Mouse (Mus musculus) inflammation-experienced regulatory T-cells, adult 6 months (primary cell): ENCODE results near the gene Cdc42ep4. TPM values are rescaled to one million over a fixed set of nuclear protein-coding genes. Genes with fewer than 3 reads are reported as not detected.

ENCODE experiments used
- ATAC-seq: one replicate; pipeline ENCODE4 v1.8.0; 2017
- polyA plus RNA-seq, 3 experiments: library from polyadenylated mRNA; unstranded; fragments of 100-300 nt; shearing (Covaris generic); gene quantifications; one replicate each; pipeline ENCODE4 v1.2.1; 2017

Gene Cdc42ep4
- polyA plus RNA-seq, 3 experiments from 2014 or later: 1.2 to 2.9 (median 1.5) TPM

DNA sequence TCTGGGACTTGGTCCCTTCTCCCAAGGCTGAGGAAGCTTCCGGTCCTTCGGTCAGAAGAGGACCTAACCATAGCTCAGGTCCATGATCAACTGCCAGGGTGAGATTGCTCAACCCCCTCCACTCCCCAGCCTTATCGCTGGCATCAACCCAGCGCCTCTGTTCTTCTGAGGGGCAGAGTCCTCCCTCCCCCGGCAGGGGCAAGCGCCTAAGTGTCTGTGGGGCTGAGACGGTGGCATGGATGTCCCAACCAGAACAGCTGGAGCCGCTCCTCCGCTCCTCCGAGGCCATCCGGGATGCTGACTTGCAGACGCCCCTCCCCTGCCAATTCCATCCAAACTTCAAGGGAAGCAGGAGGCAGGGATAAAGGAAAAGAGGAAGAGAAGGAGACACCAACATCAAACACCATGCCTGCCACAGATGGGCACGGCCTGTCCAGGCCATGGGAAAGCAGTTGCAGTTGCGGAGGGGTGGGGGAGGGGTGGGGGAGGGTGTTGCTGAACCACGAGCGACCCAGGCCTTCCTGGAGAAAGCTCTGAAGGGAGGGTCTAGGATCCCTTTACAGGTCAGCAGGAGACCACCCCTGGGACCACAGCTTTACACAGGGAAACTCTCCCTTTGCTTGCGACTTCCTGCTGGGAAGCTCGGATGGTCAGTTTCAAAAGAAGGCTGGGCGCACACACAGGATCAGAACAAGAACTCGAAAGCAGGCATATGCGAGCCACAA is 2.7 kb downstream of the Cdc42ep4 start:
- ATAC-seq: no peak

DNA sequence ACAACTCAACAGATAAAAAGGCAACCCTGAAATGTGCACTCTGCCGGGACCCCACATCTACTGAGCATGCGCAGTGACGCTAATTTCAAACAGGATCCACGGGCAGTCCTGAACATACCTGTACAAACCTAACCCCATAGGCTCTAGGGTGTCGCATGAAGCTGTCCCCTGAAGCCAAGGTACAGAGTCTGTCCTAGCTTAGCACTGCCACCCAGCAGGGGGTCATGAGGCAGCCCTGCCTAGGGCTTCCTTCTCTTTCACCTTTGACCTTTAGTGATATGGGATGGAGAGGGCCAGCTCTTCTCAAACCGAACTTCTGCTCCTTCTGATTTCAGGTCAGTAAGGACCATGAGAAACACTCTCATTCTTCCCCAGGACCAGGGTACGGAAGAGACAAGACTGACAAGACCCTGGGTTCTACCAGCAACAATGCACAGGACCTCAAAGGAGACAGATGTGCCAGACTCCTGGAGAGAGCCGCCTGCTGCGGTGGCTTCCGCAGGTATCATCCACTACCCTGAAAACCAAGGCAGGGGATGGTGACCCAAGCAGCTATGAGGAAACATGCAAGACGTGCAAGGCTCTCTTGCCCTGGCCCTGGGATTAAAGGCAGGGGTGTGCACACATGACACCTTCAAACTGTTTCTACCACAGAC is 3.8 kb downstream of the Cdc42ep4 start:
- ATAC-seq: no peak

DNA sequence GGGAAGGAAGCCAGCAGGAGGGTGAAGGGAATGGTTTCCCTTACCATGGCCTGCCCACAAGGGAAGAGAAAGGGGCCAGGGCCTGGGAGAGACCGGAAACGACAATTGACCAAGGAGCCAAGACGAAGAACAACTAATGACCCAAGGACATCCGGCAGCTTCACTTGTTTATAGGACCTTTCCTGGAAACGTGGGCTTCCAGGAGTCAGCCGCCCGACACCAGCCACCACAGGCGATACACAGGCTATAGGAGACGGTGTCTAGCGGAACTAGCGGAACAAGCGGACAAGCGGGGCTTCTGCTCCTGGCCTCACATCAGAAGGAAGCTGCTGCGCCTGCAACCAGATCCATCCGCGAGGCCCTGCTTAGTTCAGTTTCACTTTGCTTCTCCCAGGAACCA is 4.6 kb downstream of the Cdc42ep4 start:
- no peak for ATAC-seq

DNA sequence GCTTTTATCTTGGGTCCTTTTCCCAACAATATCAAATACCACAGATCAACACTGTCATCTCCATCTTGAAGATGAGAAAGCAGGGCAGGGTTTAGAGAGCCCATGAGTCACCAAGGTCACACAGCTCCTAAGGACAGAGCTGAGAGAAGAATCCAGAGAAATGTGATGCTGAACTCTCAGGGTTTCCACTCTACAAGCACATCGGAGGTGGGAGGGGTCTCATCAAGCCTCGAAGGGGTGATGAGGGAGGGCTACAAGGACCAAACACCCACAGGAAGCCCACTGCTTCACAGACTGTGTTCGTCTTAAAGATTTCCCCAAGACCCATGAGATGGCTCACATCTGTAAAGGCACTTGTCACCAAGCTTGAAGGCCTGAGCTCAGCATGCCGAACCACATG is 5.7 kb downstream of the Cdc42ep4 start:
- ATAC-seq: no peak

DNA sequence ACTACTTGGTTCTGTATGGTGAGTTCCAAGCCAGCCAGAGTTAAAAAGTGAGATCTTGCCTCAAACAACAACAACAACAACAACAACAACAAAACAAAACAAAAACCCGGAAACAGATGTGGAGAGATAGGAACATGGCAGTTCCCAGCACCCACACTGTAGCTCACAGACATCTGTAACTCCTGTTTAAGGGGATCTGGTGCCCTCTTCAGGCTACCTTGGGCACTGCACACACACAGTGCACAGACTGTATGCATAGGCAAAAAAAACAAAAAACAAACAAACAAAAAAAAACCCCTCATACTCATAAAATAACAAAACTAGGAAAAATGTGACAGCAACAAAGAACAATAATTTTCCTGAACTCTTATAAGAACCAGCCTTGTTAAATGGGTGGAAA is 8.7 kb downstream of the Cdc42ep4 start:
- no peak for ATAC-seq

DNA sequence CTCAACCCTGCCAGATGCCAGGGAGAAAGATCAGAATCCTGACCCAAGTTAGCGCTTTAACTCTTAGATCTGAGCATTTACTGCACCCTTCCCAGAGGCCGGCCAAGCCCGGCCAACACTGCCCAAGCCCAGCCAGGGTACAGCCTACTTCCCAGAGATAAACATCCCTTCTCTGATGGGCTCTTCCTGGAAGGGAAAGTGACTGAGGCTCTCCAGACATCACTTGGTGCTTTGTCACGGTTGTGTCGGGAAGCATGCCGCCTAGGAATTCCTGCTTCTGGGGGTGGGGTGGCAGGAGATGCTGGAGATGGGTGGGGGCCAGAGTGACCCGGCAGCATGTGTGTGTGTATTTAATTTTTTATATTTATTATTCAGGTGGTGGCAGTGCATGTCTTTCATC is 11.6 kb downstream of the Cdc42ep4 start:
- no peak for ATAC-seq

DNA sequence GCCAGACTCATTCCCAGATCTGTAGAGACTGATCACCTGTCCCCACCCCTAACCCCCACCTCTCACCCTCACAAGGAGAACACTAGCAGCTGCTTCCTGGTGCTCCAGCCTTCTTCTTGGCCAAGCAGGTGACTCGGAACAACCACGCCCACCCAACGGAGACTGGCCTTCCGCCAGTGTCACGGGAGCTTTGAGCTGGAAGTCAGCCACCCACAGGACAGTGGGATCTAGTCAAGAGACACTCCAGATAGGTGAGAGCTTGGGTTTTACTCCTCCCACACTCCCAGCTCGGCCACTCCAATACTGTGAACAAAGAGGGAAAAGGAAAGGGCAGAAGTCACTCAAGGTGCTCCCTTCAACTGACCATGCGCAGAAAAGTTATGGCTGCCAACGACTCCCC is 12.5 kb downstream of the Cdc42ep4 start:
- ATAC-seq: no peak

DNA sequence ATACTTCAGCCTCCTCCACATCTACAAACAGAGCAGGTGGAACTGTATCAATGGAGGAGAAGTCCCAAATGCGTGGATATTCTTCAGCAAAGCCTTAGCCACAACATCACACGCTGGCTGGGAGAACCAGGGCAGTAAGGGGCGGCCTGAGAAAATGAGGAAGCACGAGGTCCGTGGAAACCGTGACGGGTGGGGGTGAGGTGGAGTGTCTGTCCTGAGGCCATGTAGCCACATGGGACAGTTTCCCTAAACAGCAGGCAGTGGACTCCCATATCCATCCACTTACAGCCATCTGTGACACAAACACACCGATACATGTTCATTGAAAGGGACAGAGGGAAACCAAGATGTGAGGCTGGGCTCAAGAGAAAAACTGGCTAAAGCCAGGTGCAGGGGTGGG is 13.8 kb downstream of the Cdc42ep4 start:
- no peak for ATAC-seq

DNA sequence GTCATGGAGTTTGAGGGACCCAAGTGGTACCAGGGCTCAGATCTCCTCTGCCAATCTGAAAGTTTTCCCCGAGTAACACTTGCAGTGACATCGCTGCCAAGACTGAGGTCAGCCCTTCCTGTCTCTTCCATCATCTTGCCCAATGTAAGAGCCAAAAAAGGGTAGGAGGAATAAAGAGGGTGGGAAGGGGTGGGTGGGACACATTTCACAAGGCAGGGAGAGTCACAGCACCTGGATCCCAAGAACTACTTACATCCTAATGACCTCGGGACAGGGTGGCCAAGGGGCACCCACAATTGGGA is 14.2 kb downstream of the Cdc42ep4 start:
- no peak for ATAC-seq

DNA sequence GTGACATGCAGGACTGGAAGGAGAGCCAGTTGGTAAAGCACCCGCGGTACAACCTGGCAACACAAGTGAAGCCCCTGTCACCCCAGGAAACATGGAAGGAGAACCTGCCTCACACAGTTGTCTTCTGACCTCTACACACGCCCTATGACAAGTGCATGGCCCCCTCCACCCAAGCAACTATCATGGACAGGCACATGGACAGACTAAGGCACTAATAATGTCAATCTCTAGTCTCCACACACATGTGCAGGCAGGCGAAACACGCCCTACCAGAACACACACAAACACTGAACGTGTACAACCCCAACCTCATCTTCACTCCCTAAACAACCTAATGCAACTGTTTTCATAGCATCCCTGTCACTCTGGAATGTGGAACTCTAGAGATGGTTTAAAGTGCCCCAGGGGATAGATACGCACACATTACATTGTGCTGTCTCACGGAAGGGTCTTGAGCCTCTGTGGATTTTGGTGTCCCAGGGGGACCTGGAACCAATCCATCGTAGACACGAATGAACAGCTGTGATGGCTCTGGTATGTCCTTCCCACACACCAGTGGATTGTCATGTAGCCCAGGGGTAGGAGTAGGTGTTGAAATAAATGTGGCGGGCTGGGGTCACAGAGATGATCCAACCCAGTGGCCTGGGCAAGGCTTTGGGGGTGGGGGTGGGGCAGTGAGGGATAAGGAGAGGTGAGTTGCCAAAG is 14.7 kb downstream of the Cdc42ep4 start:
- no peak for ATAC-seq

DNA sequence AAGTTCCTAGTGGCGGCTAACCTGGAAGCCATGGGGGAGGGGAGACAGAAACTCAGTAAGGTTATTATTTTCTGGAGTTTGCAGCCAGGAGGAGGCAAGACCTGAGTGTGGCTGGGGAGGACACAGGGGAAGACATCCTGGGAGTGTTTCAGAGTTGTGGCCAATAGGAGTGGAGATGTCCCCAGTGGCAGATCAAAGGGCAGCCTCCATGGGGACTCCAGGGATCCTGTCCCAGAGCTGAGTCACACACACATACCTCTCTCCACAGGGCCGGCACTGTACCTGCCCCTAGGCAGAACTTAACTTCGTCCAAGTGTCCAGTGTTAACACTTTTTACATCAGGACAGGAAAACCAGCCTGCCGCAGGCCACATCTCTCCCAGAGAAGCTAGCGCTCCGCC is 16.5 kb downstream of the Cdc42ep4 start:
- ATAC-seq: no peak

DNA sequence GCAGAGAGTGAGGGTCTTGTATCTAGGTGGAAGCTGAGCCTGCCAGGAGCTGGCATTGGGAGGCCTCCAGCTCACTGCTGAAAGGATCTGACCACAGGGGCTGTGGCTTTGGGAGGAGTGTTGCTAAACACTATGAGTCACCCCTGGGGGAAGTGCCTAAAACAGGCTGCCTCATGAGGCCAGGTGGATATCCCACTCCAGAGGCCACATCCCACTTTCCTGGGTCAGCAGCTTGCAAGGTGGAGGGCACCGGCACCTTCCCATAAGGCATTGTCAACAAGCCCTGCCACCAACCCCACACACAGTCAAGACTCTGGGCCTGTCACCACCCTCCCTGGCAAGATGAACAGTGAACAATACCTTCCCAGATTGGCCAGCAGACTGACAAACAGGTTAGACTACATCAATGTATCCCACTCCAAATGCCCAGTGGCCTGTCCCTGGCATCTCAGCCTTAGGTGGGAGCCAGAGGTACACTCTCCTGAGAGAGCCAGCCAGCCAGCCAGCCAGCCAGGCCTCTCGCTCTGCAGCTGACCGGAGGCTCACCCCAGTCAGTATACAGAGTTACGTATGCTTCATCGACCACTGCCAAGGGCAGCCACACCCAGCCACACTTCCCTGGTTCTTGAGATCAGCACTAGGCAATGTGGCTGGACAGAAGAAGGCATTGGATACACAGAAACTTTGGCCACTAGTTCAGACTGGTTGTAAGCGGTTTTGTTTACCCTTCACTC is 17.9 kb downstream of the Cdc42ep4 start:
- no peak for ATAC-seq

DNA sequence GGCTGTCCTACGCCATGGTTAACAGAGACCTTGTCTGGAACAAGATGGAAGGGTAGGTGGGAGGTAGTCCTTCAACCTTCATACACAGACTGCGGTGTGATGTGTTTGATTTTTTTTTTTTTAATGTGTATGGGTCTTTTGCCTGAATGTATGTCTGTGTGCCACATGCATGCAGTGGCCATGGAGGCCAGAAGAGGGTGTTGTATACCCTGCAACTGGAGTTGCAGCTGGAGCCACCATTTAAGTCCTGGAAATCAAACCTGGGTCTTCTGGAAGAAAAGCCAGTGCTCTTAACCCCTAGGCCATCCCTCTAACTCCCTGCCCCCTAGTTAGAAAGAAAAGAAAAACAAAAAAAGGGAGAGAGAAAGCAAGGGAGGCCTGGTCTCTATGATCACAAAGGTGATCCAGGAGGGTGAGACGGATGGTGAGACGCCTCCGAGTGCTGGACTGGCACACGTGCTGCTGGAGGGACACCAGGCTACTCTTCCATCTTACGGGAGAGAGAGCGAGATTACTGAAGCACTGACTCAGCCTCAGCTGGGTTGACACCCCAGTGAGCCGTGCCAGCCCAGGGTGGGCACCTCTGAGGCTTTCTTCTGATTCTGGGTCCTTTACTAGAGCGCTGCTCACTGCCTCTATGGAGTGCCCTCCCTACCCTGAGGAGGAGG is 19.6 kb downstream of the Cdc42ep4 start:
- no peak for ATAC-seq

DNA sequence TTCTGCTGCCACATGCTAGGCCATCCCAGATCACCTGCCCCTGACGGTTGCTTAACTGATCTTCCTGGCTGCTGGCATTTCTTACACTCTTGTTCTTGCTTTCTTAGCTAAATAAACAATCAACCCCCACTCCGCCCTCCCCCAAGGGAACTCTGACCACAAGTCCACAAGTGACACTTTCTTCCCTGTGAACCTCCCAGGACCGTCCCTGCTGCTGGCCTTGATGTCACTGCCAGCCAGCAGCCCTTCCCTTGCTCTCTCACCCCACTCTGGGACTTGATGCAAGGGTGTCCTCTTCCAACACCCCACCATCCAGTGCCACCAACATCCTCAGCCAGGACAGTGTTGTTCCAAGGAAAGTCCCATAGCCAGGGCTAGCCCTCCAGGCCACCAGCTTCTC is 20.8 kb downstream of the Cdc42ep4 start:
- ATAC-seq: no peak

DNA sequence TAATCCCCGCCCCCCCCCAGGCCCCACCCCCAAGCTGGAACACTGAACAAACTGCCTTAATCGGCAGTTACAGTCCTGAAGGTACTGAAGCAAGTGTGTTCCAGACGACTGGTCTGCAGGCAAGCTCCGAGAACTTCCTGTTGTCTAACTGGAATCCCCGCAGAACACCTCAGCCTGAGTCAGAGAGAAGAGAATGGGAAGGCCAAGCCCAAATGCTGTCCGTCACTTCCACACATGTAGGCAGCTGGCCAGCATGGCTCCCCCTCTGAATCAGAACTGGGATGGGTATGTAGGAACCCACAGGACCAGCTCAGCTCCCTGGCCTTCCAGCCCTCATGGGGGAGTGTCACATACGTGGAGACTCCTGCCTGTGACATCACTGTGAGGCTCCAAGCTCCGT is 21.8 kb downstream of the Cdc42ep4 start:
- no peak for ATAC-seq

DNA sequence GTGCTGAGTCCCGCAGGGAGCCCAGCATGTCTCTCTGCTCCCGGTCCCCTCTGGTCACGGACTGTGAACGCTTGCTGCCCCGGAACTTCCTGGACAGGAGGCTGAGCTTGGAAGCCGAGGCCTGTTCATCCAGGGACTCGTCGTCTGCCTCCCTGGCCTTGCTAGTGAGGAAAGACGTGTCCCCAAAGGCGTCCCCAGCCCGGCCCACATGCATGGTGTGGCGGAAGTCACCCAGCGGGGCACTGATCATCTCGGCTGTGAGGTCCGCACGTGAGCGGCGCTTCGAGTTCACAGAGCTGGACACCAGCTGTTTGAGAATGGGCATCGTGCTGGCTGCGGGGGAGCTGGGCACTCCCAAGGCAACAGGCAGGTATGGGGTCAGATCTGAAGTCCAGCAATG is 22.4 kb downstream of the Cdc42ep4 start:
- ATAC-seq: no peak

DNA sequence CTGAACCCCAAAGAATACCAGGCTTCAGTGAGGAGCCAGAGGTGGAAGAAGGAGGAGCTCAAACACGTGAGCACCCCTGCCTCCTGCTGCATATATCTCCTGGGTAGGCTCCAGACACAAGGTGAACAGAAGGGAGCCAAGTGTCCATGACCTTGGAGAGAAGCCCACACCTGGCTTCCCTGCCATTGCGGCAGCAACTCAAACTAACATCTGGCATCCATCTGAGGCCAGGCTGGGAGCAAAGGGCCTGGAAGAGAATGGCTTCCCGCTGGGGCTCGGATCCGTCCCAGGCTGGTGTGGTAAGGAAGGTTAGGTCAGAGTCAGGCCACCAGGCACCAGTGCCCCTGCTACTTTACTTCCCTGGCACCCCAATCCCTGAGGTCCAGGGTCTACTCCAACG is 23.7 kb downstream of the Cdc42ep4 start:
- no peak for ATAC-seq

DNA sequence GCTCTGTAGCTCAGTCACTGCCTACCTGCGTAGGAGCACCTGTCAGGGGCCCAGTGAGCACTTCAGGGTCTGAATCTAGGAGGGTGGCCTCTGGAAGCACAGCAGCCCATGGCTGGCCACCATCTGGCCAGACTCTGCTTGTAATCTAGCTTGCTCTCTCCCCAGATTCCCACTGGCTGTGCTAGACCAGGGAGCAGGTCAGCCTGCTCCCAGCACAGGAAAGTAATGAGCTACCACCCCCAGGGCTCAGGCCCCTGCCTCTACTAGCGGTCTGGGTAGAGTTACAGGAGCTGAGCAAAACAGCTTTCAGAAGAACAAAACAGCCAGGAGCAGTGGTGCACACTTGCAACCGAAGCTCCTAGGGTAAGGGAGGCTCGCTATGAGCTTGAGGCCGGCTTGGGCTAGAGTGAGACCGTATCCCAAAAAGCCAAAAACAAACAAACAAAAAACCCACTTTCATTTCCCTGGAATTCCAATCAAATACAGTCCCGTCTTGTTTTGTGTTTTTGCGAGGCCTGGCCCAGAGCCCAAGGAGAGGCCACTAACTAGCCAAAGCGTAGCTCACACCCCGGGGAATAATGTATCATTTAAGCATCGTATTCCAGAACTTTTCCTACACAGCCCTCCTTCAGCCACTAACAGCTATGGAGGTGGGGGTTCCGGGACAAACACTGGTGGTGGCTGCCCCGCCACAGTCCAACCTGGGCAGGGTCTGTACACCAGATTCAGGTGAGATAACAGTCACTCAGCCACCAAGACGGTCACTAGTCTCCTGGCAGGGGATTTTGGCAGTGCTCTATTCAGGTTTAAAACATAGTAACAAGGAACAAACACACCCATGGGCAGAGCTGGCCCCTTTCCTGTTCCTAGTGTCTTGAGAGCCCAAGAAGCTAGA is 24.4 kb downstream of the Cdc42ep4 start:
- no peak for ATAC-seq

DNA sequence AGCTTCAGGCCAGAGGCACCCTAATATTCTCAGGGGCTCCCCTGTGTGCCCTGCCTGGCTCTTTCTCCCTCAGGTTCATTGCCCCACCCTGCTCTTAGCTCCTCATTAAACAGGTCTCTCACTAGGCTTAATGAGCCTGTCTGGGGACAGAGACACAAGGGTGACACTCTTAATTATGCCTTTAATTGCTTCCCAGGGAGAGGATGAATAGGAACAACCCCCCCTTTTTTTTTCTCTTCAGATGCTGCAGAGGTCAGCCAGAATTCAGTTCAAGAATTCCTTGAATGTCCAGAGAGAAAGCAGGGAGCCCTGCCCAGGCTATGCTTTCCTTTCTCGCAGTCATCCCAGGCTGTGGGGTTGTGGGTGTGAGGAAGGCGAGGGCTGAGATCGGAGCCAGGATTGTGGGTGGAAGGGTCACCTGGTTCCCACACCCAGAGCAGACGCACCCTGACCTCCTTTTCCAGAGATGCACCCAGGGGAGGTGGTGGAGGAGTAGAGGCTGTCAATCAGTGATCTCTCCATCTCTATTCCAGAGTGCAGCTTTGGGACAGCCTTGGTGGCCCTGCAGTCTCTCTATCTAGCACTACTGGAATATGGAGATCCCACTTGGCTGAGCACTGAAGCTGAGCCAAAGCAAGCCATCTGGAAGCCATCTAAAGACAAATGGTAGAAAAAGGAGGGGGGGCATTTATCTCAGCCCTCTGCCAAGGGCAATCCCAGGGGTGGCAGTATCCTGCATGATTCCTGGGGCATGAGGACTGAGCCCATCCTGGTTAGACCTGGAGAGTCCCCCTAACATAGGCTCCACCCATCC is 26.2 kb downstream of the Cdc42ep4 start:
- no peak for ATAC-seq

DNA sequence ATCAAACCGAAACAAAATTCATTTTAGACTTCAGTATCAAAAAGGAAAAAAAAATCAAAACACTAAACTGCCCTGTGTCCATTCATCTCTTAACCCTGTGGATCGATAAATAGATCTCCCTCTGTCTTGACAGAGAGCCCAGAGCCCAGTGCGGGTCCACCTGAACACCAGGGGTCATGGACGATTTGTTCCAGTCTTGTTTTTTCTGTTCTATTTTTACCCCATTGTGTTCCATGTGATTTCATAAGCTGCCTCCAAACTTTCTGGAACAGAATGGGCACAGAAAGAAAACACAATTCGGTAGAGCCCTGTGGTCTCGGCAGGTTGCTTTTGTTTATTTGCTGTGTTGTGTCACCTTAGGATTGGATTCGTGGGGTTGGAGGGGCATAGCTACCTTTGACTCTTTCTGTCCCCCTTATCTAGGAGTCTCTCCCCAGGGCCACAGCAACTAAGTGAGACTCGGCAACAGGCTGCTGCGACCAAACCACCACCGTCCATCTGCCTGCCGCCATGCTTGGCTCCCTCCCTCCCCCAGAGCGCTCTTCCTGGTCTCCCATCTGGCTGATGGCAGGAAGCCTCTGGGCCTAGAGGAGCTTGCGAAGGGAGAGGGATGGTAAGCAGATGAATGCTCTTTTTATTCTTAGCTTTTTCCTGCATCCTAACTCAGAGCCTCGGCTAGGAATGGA is 29.1 kb downstream of the Cdc42ep4 start:
- ATAC-seq: no peak
